Comparison of ENCODE assay signal across 1 mouse cellular context in the genomic region with DNA sequence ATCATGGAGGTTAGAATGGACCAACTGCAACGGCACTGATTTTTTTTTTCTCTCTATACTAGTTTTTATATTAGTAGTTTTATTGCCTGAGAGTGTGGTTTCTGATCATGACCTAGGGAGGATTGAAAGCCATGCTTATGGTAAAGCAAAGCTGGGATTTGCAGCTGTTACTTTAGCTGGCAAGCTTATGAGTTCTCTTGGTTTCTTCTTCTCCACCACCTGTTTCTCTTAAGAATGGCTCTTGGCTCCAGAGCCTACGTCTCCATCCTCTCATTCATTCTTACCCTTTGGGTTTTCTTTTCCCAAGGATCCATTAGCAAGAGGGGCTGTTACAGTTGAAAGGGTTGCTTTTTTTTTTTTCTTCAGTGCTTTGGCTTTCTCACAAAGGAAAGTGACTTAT.
TF ChIP-seq lines count a peak whose summit lies in the region.

No protein-coding gene starts in this region.

TF ChIP-seq in MEL, 35 proteins besides CTCF, POLR2A, EP300 and RAD21 (continued from another document):
- TF ChIP-seq MXI1 (IDR thresholded peaks at IDR 0.05; ENCODE audit: low read depth, low read length), result no peak
- no peak for TF ChIP-seq MYC (IDR thresholded peaks at IDR 0.05; ENCODE audit: low read depth, low read length)
- TF ChIP-seq MAFK (IDR thresholded peaks at IDR 0.05; ENCODE audit: borderline replicate concordance, low read depth, low read length), result no peak
- no peak for TF ChIP-seq JUND (IDR thresholded peaks at IDR 0.05; ENCODE audit: low read depth, low read length)
TF ChIP-seq in MEL: peak in this region for 0.
